Mouse (Mus musculus) CD4-positive, CD25-positive, alpha-beta regulatory T cell, adult 2 months (primary cell): ENCODE results near the gene Gm49322.

Source experiments
- DNase-seq: peaks from one replicate; pipeline ENCODE4 v3.0.0-alpha.2; 2012; ENCODE audit warnings: low read depth, low spot score

Gene Gm49322

GRCm38 (mm10) chr10:80583047-80583446 is 22.8 kb upstream of the Gm49322 start:
- DNase-seq, result peak; percentile 10

GRCm38 (mm10) chr10:80584045-80584488 is 21.8 kb upstream of the Gm49322 start:
- DNase-seq, result no peak

- no peak for DNase-seq
These were observed 20.9 kb upstream of the Gm49322 start for GRCm38 (mm10) chr10:80584642-80585552.

DNA sequence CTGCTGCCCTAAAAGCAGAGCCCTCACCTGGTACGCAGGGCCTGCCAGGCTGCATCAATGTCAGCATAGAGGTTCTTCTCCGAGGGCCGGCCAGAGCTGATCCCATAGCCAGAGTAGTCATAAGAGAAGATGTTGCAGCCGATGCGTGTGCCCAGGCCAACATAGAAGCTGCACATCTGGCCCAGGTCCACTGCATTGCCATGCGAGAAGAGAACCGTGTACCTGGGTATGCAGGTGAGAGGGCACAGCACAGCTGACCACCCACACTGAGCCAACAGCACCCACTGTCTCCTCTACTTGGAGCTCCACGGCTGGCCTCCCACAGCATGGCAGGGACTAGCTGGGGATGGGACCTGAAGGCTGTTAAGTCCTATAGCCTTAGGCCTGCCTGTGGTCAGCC is 20.2 kb upstream of the Gm49322 start:
- DNase-seq, result no peak

- no peak for DNase-seq
These were observed 19.2 kb upstream of the Gm49322 start for GRCm38 (mm10) chr10:80586407-80587304.

DNA sequence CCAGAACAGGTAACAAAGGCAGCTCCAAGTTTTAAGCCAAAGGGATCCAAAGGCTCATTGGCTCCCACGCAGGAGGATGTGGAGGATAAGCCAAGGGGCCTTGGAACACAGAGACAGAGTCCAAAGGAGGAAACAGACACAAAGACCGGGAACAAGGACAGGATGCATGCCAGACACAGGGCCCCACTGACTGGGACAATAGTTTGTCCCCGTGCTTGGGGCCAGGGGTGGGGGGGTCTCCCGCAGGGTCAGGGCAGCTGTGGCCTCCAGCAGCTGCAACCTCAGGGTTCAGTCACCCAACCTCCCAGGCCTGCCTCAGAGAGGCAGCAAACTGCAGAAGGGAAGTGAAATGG is 18.5 kb upstream of the Gm49322 start:
- DNase-seq, result no peak

GRCm38 (mm10) chr10:80589127-80589878 is 16.5 kb upstream of the Gm49322 start:
- peak; percentile 65 for DNase-seq

DNA sequence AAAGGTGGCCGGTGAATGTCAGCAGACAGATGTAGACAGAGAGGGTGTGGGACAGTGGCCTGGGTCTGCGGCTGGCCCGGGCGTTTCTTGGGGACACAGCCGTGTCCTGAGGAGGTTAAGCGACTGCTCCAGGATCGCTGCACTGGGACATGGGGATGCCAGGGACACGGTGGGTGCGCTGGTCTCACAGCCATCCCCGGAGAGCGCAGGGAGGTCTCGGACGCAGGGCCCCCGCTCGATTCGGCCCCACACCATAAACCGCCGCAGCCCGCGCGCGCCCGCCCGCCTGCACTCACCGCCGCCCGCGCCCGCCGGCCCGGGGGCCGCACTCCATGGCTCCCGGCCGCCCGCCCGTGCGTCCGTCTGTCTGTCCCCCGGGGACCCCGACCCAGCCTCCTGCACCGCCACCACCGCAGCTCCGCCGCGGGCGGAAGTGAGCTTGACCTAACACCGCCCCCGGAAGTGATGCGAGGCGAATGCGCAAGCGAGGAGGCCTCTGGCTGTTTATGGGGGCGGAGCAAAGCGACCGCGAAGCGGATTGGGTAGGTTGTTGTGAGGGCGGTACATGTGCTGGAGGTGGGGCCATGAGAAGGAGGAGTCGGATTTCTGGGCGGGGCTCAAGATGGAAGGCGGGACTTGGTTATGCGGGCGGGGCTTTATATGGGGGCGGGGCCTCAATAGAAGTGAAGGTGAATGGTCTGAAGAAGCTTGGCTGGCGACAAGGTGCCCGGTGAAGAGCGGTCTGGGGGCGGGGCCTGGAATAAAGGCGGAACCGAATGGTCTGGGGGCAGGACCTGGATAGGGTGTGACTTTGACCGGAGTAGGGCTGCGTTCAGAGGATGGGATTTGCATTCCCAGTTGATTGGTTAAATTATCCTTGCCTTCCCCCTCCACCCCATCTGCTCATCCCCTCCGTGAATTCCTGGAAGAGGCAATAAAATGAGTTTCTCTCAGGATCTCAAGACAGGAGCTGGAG is 15.7 kb upstream of the Gm49322 start, which contains the start of gene Abhd17a:
TSS of gene Abhd17a (minus strand) at position 463 of the 976 bp plus-strand sequence.
- peak; percentile 98 for DNase-seq

GRCm38 (mm10) chr10:80596318-80596717 is 9.5 kb upstream of the Gm49322 start:
- no peak for DNase-seq

- DNase-seq, result peak; percentile 97
These were observed 3.0 kb upstream of the Gm49322 start, which contains the start of the genes Scamp4 and Adat3 for GRCm38 (mm10) chr10:80602698-80603325. Scamp4 (plus strand) TSS chr10:80602872. Adat3 (plus strand) TSS chr10:80602880.

DNA sequence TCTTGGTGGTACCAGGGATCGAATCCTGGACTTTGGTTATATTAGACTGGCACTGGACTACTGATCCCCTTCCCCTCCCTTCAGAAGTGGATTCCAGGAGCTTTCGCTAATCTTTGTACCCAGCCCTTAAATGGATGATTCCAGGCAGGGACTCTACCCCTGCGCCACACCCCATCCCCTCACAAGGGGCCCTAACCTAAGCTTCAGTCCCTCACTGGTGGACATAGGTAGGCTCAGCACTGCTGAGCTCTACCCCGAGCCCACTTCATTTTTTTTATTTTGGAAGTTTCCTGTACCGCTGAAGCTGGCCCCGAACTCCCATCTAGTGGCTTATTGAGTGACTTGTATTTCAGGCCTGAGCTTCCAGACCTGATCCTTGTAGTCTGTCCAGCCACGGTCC is 2.5 kb upstream of the Gm49322 start:
- DNase-seq, result no peak

GRCm38 (mm10) chr10:80604001-80604509 is 1.8 kb upstream of the Gm49322 start:
- peak; percentile 49 for DNase-seq

DNA sequence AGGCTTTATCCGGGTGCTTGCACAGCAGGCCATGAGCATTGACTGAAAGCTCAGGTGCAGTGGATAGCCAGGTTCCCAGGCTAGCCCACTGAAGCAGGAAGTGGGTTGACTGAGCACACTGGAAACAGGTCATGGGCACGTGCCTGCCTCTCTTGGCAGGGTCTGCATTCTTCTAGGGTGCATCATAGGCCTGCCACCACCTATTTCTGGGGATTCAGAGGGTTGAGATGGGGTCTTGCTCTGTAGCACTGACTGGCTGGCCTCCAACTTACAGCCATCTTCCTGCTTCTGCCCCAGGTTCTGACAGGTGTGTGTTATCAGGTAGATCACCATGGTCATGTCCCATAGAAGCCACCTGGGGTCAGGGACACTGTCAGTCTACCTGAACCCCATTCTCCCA is 833 bp upstream of the Gm49322 start:
- DNase-seq, result peak; percentile 12

- DNase-seq, result peak; percentile 81
These were observed 485 bp downstream of the Gm49322 start for GRCm38 (mm10) chr10:80606306-80606705.

DNA sequence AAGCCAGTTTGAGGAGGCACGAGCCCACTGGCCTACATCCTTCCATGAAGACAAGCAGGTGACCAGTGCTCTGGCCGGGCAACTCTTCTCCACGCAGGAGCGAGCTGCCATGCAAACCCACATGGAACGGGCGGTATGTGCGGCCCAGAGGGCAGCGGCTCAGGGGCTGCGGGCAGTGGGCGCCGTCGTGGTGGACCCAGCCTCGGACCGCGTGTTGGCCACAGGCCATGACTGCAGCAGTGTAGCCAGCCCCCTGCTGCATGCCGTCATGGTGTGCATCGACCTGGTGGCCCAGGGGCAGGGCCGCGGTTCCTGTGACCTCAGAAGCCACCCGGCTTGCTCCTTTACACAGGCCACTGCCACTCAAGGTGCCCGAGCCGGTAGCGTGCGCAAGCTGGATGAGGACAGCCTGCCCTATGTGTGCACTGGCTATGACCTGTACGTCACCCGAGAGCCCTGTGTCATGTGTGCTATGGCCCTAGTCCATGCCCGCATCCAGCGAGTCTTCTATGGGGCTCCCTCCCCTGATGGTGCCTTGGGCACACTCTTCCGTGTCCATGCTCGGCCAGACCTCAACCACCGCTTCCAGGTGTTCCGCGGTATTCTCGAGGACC is 1.0 kb downstream of the Gm49322 start:
- DNase-seq, result peak; percentile 24

DNA sequence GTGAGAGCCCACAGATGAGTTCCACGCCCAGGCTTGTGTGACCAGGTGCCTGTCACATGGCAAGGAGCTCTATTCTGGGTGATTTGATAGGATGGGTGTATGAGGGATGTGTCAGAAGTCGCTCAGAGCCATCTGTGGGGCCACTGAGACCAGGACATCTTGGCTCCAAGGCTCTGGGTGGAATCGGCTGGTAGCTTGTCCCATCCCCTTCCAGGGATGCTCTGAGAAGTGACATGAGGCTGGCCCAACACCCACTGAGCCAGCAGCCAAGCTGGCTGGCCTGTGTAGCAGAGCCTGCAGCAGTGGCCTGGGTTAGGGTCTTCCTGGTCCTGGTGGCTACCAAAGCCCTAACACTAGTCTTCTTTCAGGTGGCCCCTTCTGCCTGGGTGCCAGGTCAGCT is 2.6 kb downstream of the Gm49322 start:
- no peak for DNase-seq

DNA sequence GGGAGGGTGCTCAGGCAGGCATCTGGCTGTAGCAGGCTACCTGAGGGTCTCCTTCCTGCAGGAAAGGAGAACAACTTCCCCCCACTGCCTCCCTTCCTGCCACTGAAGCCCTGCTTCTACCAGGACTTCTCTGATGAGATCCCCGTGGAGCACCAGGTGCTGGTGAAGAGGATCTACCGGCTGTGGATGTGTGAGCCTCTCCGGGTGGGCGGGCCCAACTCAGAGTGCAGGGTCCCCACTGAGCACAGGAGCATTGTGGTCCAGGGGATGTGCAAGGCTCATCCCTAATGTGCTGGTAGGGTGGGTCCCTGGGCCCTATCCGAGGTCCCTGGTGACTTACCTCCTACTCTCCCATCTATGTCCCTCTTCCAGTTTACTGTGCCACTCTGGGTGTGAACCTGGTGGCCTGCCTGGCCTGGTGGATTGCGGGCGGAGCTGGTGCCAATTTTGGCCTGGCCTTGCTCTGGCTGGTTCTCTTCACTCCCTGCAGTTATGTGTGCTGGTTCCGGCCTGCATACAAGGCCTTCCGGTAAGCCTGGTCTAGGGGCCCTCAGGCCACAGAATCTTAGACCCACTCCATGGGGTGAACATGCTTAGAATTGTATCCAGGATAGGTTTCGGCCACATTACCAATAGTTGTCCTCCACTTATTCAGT is 3.6 kb downstream of the Gm49322 start:
- DNase-seq, result no peak

DNA sequence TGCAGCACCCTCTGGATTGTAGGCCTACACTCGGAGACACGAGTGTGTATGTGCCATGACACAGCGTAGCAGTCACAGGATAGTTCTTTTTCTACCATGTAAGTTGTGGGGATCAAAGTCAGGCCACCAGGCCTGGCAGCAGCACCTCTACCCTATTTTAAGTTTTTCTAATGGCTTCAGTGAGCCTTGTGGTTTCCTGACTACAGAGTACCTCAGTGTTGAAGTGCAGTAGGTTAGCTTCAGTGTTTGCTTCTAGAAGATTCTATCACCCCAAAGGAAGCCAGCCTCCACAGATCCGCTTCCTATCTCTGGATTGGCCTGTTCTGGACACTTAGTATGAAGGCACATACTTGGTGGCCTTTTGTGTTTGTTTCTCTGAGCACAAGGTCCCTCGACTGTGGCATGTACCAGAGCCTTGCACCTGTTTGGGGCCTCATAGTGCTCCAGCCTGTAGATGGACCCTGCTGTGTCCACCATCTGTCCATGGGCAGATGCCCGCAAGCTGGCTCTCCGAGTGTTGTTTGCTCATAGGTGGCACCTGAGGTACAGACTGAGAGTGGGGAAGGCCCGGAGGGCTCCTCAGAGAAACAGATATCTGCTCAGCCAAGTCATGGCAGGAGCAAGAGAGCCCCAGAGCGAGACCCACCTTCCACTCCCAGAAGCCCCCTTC is 4.4 kb downstream of the Gm49322 start:
- DNase-seq, result peak; percentile 41
